Mouse (Mus musculus): ENCODE measurements around the gene Dicer1.
"Not testable (repeated sequence)": the region's sequence is repeated elsewhere in the genome, so short reads cannot be mapped to it uniquely, and the experiment has no call there.

Dicer1 gene

GRCm38 (mm10) chr12:104740841-104741787 lies 10.6 kb downstream of the Dicer1 start:
- DNase-seq (ENCODE audit: low read depth, low spot score): no peak

GRCm38 (mm10) chr12:104738931-104739330 lies 12.8 kb downstream of the Dicer1 start:
- DNase-seq (ENCODE audit: low read depth, low spot score): no peak

GRCm38 (mm10) chr12:104738446-104738845 lies 13.3 kb downstream of the Dicer1 start:
- no peak for DNase-seq (ENCODE audit: low read depth, low spot score)

- DNase-seq (ENCODE audit: low read depth, low spot score): no peak
Observed at GRCm38 (mm10) chr12:104737666-104738065, 14.1 kb downstream of the Dicer1 start.

- DNase-seq (ENCODE audit: low read depth, low spot score): no peak
Observed at GRCm38 (mm10) chr12:104735993-104736395, 15.8 kb downstream of the Dicer1 start.

- DNase-seq (ENCODE audit: low read depth, low spot score): no peak
Observed at GRCm38 (mm10) chr12:104733165-104733564, 18.6 kb downstream of the Dicer1 start.

- DNase-seq (ENCODE audit: low read depth, low spot score): no peak
Observed at GRCm38 (mm10) chr12:104731782-104732181, 20.0 kb downstream of the Dicer1 start.

GRCm38 (mm10) chr12:104726436-104726835 lies 25.3 kb downstream of the Dicer1 start:
- DNase-seq (ENCODE audit: low read depth, low spot score): not testable (repeated sequence)

GRCm38 (mm10) chr12:104722056-104722455 lies 29.7 kb downstream of the Dicer1 start:
- no peak for DNase-seq (ENCODE audit: low read depth, low spot score)

- DNase-seq (ENCODE audit: low read depth, low spot score): no peak
Observed at GRCm38 (mm10) chr12:104721011-104721410, 30.7 kb downstream of the Dicer1 start.

GRCm38 (mm10) chr12:104718956-104719355 lies 32.8 kb downstream of the Dicer1 start:
- no peak for DNase-seq (ENCODE audit: low read depth, low spot score)

- no peak for DNase-seq (ENCODE audit: low read depth, low spot score)
Observed at GRCm38 (mm10) chr12:104716409-104716808, 35.3 kb downstream of the Dicer1 start.

- no peak for DNase-seq (ENCODE audit: low read depth, low spot score)
Observed at GRCm38 (mm10) chr12:104715453-104715852, 36.3 kb downstream of the Dicer1 start.

- DNase-seq (ENCODE audit: low read depth, low spot score): no peak
Observed at GRCm38 (mm10) chr12:104700266-104700665, 51.5 kb downstream of the Dicer1 start.

- peak; percentile 31 for DNase-seq (ENCODE audit: low read depth, low spot score)
Observed at GRCm38 (mm10) chr12:104699753-104700152, 52.0 kb downstream of the Dicer1 start.

GRCm38 (mm10) chr12:104695514-104695913 lies 56.2 kb downstream of the Dicer1 start:
- no peak for DNase-seq (ENCODE audit: low read depth, low spot score)

- no peak for DNase-seq (ENCODE audit: low read depth, low spot score)
Observed at GRCm38 (mm10) chr12:104692864-104693263, 58.9 kb downstream of the Dicer1 start.

- DNase-seq (ENCODE audit: low read depth, low spot score): no peak
Observed at GRCm38 (mm10) chr12:104690412-104690811, 61.3 kb downstream of the Dicer1 start.

GRCm38 (mm10) chr12:104688870-104689269 lies 62.9 kb downstream of the Dicer1 start:
- DNase-seq (ENCODE audit: low read depth, low spot score): no peak

GRCm38 (mm10) chr12:104684411-104684931 lies 67.3 kb downstream of the Dicer1 start:
- peak; percentile 25 for DNase-seq (ENCODE audit: low read depth, low spot score)

GRCm38 (mm10) chr12:104679819-104680132 lies 72.0 kb downstream of the Dicer1 start:
- DNase-seq (ENCODE audit: low read depth, low spot score): no peak

GRCm38 (mm10) chr12:104679121-104679818 lies 72.5 kb downstream of the Dicer1 start:
- no peak for DNase-seq (ENCODE audit: low read depth, low spot score)

Data from A20 (cell line).